ENCODE assay signal across 13 mouse cellular contexts in genomic region chr1:165536079-165536675, GRCm38 (mm10). TPM values are rescaled to one million over a fixed set of nuclear protein-coding genes. Genes with fewer than 3 reads are reported as not detected.
DNase-seq lines count a peak whose midpoint lies in the region; ATAC-seq lines count a peak whose summit lies in the region.
"Had no signal": no experiment of that assay in that cellular context is flagged by ENCODE, and none has a peak within 500 bp of the region (broad histone marks: within the 10 kb centered on the region; RNA-seq: fewer than 3 reads in every experiment).

No protein-coding gene starts in this region.

- WGBS in heart, embryonic 13.5 days = 65% methylated on average over 12 of the region's 12 CpGs

- no peak overlapping the region for H3K4me3 ChIP-seq in heart, embryonic 13.5 days
- H3K4me3 ChIP-seq: heart, embryonic 15.5 days had no signal

- H3K27ac ChIP-seq in heart, embryonic 13.5 days (replicated peaks) = no peak overlapping the region
- H3K27ac ChIP-seq: heart, embryonic 15.5 days; macrophage had no signal

- H3K27me3 ChIP-seq in heart, embryonic 13.5 days (replicated peaks) = no peaks in the 10 kb centered on the region
- H3K27me3 ChIP-seq: heart, embryonic 15.5 days had no signal

- ATAC-seq in heart, embryonic 13.5 days (ENCODE audit: extremely low read depth, insufficient number of reproducible peaks, low FRiP score, low TSS enrichment) = 0 out of 2 replicates have a peak, but pooled peaks have one; percentile 19
- no peak for ATAC-seq in cerebellum, adult (ENCODE audit: insufficient number of reproducible peaks, low FRiP score, low TSS enrichment)

- peak; percentile 5 for DNase-seq in Muller cell, postnatal 12 days (ENCODE audit: inconsistent ontology term)
- DNase-seq in adrenal gland, adult 8-10 months = peak; percentile 34
- peak; percentile 41 for DNase-seq in kidney, postnatal 10 days
- no peak for DNase-seq in spleen, postnatal 14 days (ENCODE audit: low spot score in 2 of 2)
- no peak for DNase-seq in lung, postnatal 36 days
- DNase-seq: cerebellum, postnatal 14 days had no signal

- no peak overlapping the region for H3K4me2 ChIP-seq in heart, embryonic 13.5 days
- H3K4me2 ChIP-seq: heart, embryonic 15.5 days; liver, embryonic 11.5 days had no signal

- H3K4me1 ChIP-seq in heart, embryonic 13.5 days = no peaks in the 10 kb centered on the region
- H3K4me1 ChIP-seq: heart, embryonic 15.5 days had no signal

- no peaks in the 10 kb centered on the region for H3K36me3 ChIP-seq in heart, embryonic 13.5 days
- H3K36me3 ChIP-seq: heart, embryonic 15.5 days had no signal

- H3K9ac ChIP-seq in heart, embryonic 13.5 days = no peak overlapping the region
- H3K9ac ChIP-seq: heart, embryonic 15.5 days had no signal

- no peaks in the 10 kb centered on the region for H3K9me3 ChIP-seq in heart, embryonic 13.5 days
- H3K9me3 ChIP-seq: heart, embryonic 15.5 days had no signal

RNA-seq across cellular contexts. Expression of gene Adcy10, which starts 51.2 kb away (rescaled TPM):
- total RNA-seq in adrenal gland, adult 8-10 months (2022) = 1 to 10 TPM in 1 of 4 experiments, under 1 TPM in 3; 0.21 to 1.2 (median 0.39) TPM
- 0.03 TPM in 1 of 2 replicates, not detected in the other for polyA plus RNA-seq in heart, embryonic 13.5 days (2015; fragmentation: Nextera tagmentation; extraction: Ambion mirVana)
- polyA plus RNA-seq: heart, embryonic 15.5 days; macrophage; small intestine, adult 2 months; thymus, postnatal 0 days had no signal

Comparison
In these comparisons a context has a peak if more than half of its experiments do, and no peak if none do; other contexts are left out.
1. DNase-seq: peak in Muller cell, postnatal 12 days (single experiment), adrenal gland, adult 8-10 months (single experiment) and kidney, postnatal 10 days (single experiment); none in spleen, postnatal 14 days (0 of 2) and lung, postnatal 36 days (single experiment).